Mouse (Mus musculus): ENCODE measurements around the gene Exph5.

Exph5 gene

DNA sequence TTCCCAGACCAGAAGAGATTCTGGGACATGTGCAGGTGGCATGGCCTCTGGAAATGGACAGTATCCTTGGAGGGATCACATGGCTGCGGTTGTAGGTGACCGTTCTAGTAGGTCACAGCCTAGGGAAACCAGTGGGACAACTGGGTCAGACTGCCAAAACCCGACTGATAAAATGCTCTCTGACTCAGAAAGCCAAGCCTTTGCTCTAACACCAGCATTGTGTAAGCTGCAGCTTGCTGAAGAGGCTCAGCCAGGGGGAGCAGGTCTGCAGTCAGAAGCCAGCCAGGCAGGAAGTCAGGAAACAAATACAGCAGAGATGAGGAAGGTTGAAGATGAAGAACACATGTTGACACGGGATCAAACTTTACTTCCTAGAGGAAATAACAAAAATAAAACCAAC is 74.4 kb downstream of the Exph5 start:
- peak; percentile 25 for DNase-seq

DNA sequence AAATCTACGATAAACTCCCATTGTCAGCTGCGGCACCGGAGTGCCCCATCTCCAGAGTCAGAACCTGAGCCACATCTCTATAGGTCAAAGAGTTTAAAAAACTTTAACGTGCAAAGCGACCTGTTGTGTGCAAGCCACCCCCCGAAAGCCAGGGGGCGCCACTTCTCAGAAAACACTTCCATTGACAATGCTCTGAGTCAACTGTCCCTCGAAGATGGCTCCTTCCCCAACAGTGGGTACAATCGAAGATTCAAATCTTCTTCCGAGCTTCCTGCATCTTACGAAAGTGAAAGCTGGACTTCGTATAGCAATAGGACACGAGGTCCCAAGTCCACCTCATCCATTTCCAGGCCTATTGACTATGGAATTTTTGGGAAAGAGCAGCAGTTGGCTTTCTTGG is 75.3 kb downstream of the Exph5 start:
- peak; percentile 17 for DNase-seq

- DNase-seq, result no peak
Observed at GRCm38 (mm10) chr9:53377597-53377996, 76.1 kb downstream of the Exph5 start.

GRCm38 (mm10) chr9:53378171-53378570 is 76.7 kb downstream of the Exph5 start:
- no peak for DNase-seq

DNA sequence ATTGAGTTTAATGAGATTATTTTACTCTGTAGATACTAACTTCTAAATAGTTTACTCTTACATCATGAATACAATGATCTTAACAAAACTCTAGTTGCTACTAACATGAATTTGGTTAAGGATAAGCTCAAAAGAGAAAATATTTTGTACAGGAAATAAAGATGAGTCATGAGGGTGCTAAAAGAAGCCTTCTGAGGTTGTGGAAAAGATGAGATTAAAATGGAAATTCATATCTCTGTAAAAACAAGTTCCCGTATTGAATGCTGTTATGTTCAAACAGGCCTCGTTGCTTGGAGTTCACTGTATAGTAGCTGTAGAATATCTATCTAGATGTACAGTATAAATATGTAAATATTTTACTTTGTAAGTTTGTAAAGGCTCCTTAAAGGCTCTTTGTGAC is 79.1 kb downstream of the Exph5 start:
- no peak for DNase-seq

GRCm38 (mm10) chr9:53381113-53381615 is 79.7 kb downstream of the Exph5 start:
- DNase-seq, result no peak

- DNase-seq, result peak; percentile 78
Observed at GRCm38 (mm10) chr9:53383951-53384866, 82.7 kb downstream of the Exph5 start, which contains the start of gene Kdelc2. Gene Kdelc2 (plus strand): TSS chr9:53384025.

DNA sequence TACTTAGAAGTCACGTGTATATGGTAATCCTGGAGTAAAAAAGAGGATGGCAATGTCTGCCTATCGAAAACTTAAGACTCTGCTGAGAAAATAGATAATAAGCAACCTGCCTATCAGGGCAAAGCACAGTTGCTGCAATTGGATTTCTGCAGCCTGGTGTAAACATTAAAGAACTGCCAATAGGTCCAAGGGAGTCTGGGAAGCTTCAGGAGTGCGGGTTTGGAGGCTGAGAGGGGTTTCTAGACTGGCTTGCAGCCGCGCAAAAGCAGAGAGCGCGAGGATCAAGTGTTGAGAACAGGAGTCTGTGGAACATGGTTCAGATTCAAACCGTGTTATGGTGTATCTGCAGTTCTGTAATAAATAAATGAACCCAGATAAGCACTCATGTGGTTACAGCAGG is 83.4 kb downstream of the Exph5 start:
- no peak for DNase-seq

DNA sequence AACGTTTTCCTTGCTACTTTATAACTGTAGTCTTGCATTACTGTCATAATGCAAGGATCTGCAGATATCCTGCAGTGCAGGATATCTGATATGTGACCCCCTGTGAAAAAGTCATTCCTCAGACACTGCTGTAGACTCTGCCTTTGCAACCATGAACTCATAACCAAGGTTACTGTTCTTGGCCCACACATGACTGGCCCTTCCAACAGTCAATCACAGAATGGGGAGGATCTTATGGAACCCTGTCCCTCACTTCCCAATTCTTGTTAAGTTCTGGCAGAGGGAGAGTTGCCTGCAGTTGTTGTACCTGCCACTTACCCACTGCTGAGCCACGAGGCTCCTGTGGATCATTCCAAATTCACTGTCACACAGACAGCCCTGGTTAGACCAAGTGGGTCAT is 86.0 kb downstream of the Exph5 start:
- DNase-seq, result no peak

DNA sequence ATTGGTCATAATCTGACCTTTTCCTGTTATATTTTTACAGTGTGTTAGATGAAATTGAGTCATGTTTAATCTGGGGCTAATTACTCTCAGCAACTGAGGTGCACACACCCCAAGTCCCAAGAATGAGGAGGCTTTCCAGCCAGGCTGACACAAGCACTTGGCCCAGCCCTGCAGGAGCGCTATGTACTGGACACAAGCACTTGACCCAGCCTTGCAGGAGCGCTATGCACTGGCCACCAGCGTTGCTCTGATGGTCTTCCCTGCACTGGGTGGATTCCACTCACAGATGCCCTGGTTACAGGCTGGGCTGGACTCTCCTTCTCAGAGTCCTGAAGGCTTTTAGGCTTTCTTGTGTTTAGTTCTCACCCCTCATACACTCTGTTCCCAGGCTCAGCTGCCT is 87.6 kb downstream of the Exph5 start:
- DNase-seq, result peak; percentile 19

GRCm38 (mm10) chr9:53390136-53390535 is 88.7 kb downstream of the Exph5 start:
- DNase-seq, result no peak

DNA sequence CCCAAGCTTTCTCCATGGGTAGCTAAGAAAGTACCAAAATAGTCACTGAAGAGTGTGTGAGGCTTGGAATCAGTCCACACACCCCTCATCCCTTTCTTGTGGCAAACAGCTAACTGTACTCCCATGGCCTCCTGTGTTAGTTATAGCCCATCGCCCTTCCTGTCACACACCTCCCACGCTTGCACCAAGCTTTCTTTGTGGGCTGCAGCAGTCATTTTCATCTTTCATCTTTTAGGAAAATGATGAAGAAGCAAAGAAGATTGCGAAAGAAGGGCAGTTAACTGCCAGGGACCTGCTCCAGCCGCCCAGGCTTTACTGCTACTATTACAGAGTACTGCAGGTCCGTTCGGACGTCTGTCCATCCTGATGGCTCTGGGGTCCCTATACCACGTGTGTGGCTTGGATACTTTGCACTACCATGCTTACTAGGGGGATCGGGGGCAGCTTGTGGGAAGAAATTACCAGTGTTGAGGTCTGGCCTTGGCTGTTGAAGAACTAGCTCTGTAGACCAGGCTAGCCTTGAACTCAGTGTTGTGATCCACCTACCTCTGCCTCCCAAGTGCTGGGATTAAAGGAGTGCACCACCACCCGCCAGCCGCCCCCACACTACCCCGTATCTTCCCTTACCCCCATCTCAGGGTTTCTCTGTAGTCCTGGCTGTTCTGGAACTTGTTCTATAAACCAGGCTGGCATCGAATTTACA is 96.4 kb downstream of the Exph5 start:
- no peak for DNase-seq

DNA sequence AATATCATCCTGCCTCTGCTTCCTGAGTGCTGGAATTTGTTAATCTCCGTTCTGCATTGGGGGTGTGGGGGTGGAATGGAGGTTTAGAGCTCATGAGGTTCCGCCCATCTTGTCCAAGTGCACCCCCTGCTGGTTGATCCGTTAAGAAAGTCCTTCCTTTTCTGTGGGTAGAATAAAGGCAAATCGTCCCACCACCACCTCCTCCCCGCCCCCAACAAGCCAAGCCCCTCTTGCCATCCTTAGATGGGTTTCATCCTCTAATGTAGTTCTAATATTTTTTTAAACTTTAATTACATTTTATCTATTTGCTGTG is 96.9 kb downstream of the Exph5 start:
- peak; percentile 80 for DNase-seq

- DNase-seq, result no peak
Observed at GRCm38 (mm10) chr9:53399537-53399936, 98.1 kb downstream of the Exph5 start.

DNA sequence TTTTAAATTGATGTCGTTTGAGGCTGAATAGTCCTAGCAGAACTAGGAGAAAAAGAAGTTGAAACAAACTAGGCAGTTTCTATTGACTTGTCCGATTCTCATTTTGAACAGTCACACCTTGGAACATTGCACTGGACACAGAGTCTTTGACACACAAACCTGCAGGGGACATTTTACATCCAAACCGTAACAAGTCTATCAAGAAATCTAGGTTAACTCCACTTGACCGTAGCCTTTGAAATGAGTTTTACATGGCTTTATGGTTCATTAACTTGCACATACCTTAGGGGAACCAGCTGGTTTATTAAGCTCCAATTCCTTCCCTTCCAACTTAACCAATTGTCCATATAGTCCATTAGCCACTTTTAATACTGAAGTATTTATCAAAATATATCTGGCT is 99.2 kb downstream of the Exph5 start:
- no peak for DNase-seq

DNA sequence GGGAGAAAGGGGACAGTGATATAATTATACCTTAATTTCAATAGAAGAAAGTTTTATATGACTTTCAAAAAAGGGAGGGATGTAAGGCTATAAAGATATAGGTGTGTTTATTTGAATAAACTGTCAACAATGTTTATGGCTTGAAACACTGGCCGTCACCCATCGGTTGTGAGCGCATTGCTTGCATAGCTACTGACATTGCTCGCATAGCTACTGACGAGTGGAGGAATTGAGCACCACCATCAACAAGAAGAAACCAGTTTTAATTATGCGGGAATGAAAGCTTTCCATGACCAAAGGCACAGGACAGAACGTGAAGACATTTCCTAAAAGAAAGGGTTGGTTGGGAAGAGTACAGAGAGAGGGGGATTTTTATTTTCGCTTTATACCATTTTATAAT is 99.7 kb downstream of the Exph5 start:
- no peak for DNase-seq

DNA sequence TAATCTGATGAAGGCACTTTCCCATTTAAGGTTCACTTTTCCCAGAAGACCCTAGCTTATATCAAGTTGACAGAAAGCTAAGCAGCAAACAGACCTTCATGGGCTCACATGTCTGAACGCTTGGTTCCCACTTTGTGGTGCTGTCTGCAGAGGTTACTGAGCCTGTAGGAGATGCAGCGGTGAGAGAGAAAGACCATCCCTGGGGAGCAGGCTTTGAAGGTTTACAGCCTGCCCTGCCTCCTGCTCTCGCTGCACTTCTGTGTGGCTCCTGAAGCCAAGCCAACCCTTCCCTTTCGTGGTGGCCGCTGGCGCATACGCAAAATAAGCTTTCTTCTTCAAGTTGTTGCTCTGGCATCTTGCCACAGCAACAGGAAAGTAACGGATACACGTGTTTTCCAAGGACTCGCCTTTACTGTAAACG is 100.8 kb downstream of the Exph5 start, which contains the start of gene 4930550C14Rik:
Gene 4930550C14Rik (plus strand): TSS at position 35 of the 421 bp plus-strand sequence.
- DNase-seq, result peak; percentile 63

DNA sequence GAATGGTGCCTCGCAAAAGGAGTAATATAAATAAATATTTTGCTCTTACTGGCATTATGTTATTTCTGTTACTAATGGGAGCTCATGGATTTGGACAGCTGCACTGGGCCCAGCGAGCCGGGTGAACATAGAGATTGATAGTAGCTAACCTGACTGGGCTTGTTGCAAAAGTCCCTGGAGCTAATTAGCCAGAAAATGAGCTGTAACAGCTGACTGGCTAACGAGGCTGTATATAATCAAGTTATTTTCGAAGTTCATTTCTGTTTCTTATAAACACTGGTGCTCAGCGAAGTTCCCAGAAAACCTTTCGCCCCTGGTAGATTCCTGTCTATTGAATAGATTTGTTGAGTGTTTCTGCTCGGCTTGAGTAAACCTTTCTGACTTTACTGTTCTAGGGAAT is 101.5 kb downstream of the Exph5 start:
- DNase-seq, result no peak

DNA sequence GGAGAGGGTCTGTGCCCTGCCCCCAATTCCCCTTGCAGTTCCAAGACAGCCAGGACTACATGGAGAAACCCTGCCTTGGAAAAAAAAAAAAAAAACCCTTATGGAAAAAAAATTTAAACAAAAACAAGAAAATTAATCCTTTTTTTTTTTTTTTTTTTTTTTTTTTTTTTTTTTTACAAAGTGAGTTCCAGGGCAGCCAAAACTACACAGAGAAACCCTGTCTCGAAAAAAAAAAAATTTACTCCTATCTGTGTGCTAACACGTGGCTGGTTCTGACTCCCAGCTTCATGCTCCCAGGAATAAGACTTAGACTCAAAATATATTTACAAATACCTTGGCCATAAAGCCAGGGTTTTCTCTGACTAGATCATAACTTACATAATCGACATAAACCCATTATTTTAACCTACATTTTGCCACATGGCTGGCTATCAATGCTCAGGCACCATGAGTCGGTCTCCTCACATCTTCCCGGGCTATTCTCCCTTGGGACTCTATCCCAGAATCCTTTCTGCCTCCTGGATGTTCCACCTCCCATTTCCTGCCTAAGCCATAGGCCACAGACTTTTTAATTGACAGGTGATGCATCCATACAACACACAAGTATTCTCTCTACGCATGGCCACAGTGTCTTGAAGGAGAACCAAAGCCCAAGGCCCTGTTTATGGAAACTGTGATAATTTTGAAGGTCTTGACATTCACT is 102.7 kb downstream of the Exph5 start:
- DNase-seq, result no peak

DNA sequence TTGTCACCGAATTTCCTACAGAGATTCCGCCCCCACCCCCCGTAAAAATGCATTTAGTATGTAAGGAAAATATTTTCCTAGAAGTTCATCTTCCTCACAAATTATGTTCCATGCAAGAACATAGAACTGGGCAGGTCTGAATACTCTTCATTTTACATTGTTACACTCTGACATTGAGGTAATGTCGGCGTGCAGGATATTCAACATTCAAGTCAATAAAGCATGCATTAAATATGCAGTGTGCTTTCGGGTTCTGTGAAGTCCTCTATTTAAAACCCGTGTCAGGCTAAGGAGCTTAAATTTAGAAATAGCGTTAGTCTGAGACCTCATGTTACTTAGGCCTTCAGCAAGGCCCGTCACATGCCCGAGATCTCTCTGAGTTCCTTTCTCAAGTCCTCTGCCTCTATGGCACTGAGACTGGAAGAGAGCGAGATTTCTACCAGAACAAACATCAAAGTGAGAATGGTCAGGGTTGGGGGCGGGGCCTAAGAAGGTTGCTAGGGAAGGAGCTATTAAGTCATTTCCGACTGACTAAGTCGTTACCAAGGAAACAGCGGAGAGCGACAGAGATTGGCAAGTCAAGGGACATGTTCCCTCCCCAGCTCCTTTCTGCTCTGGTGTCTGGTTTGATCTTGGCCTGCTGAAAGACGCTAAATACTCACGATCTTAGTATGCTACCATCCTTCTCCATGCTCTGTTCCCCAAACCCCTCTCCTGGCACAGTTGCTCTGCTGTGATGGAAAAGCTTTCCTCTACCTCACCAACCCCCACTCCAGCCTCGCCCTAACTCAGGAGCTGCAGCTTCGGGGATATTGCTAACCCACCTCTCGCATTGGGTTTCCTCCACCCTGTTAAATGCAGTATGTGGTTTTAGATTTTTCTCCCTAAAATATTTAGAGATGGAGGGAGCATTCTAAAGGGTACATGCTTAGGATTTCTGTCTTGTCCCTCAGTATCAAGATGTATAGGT is 103.6 kb downstream of the Exph5 start:
- peak; percentile 75 for DNase-seq

DNA sequence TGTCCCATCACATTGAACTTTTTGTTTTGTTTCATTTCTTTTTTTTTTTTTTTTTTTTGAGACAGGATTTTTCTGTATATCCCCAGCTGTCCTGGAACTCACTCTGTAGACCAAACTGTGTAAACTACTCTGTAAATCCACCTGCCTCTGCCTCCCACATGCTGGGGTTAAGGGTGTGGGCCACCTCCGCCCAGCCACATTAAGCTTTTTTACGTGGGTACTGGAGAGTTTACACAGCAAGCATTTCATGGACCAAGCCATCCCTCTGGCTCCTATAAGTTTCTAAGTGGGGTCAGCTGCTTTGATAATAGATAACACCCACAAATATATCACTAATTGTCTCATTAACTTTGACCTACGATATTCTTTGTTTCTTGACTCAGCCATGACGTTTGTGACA is 107.1 kb downstream of the Exph5 start:
- no peak for DNase-seq

DNA sequence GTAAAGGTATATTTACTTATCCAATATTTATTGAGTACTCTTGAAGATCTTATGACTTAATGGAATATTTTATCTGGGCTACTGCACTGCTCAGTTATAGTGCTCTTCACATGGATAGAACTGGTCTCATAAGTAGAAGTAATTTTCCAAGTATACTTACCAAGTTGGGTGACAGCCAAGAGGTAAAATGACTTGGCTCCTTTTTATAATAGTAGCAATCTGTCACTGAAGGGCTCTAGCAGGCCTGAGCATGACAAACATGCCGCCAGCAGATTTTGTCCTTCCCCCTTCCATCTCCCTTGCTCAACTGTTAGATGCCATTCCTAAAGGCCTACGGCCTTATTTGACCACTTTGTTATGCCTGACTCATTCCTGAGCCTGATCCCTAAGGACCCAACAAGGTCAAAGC is 107.5 kb downstream of the Exph5 start:
- peak; percentile 40 for DNase-seq
